Mouse (Mus musculus) fat pad, adult 2 months (tissue): ENCODE measurements around the gene Cdh18.
"Not testable (repeated sequence)": the region's sequence is repeated elsewhere in the genome, so short reads cannot be mapped to it uniquely, and the experiment has no call there.

Source experiments
- DNase-seq: peaks from one replicate; pipeline ENCODE4 v3.0.0-alpha.2; 2011; ENCODE audit warnings: low read depth, low spot score; ENCODE audit errors: extremely low read depth

Gene Cdh18

DNA sequence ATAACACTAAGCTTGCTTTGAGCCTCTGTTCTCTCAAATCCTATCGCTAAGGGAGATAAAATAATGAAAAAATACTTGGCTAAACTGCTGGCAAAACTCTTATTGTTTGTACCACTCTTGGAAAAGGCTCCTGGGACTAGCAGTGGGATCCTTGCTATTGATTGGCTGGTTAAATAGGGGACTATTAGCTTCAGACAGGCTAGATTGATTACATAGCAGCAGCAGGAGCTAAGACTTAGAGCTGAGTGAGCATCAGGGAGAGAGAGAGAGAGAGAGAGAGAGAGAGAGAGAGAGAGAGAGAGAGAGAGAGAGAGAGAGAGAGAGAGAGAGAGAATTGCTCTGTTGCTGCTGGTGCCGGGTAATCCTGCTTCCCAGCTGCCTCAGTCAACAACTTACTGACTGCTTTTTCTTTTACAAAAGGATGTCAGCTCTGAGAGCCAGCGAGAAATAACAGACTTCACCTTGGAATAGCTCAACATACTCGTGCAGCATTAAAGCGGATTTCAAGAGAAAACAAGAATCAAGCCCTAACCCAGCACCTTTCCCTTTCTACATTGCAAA is at the start of gene Cdh18:
Gene Cdh18 (plus strand): TSS at position 312 of the 561 bp plus-strand sequence.
- no peak for DNase-seq

DNA sequence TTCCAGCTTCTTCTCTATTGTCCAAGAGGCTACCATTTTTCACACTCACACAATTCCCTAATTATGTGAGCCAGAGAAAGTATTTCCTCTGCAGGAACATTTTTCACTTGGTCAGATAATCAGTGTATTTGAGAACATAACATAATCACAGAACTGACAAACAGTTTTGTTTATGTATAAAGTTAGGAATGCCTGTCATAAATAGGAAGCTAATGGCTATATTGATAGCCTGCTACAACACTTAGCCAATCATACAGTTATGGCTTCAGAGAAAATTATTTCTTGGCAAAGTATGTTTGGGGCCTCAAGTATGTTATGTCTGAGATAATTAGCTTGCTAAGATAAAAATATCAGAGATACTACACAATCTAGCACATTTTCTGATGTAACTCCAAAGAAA is 37.6 kb upstream of the Cdh18 start:
- no peak for DNase-seq

DNA sequence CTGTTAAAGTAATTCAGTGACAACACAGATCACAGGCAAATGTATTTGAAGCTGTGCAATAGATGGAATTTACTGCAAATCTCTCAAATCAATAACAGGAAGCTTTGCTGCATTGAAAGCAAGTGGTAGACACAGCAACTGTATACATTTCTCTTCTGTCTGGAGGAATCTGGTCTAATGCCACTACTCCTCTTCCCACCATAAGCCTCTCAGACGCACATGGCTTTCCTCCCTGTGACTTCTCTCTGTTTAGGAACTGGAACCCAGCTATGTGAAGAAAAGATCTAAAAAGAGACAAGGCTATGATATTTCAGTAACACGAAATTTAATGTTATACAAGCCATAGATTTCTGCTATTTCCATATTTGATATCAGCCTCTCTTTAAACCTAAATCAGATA is 13.0 kb upstream of the Cdh18 start:
- DNase-seq = no peak

DNA sequence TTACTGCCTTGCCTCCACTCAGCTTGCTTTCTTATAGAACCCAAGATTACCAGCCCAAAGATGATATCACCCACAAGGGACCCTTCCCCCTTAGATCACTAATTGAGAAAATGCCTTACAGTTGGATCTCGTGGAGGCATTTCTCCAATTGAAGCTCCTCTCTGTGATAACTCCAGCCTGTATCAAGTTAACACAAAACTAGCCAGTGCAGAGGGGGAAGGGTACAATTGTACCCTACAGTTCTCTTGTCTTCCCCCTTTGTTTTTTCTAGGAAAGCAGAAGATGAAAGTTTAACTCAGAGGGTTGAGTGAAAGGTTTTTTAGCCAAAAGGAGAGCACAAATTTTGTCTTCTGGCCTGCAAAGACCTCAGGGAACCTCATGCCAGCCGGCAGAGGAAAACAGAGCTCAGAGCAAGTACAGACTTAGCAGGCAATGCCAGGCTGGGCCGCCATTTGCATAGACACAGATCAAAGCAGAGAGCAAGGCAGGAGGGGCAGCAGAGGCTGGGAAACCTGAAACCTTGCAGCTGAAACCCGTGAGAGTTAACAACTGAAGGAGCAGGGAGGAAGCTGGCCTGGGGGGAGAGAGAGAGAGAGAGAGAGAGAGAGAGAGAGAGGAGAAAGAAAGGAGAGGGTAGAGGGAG is 29.3 kb downstream of the Cdh18 start:
- DNase-seq = no peak

DNA sequence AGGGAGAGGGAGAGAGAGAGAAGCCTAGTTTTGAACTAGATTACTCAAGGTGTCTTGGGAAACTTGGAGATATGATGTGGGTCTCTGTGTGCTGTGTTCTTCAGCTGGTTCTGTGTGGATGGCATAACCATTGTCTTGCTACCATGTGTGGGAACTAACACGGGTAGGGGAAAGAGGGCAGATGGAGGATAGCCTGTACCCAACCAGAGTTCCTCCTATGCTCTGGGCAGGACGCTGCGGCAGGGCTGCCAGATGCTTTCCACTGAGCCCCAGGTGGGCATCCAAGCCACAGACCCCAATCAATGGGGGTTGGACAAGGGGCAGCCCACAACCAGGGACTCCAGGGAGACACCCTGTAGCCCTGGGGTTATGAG is 29.8 kb downstream of the Cdh18 start:
- DNase-seq = no peak

DNA sequence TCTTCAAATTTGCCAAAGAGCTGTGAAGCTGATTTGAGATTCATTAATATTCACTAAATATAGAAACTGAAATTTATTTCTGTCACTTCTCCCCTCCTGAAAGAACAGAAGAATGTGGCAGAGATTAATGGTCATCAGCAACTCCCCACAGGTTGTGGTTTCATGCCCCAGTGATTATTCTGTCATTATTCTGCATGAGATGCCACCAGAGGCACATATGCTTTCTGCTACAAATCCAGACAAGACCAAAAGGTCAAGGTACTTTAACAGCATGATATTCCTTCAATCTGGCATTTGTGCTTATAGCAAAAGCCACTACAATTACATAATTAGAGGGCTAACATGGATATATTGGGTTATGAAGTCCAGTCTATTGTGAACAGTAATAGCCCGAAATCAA is 35.8 kb downstream of the Cdh18 start:
- no peak for DNase-seq

DNA sequence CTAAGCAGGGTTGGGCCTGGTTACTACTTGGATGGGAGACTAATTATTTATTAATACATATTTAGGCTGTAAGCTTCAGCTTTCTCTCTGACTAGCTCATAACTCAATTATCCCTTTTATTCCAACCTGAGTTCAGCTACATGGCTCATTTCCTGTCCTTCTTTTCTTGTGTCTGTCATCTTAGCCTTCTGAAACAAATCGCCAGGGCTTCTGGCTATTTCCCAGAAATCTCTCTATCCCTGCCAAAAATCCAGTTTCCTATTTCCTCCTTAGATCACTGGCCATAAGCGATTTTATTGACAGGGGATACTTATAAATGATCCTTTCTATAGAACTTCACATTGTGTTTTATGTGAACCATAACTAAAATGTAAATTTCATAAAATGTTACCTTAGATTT is 167.6 kb downstream of the Cdh18 start:
- no peak for DNase-seq

DNA sequence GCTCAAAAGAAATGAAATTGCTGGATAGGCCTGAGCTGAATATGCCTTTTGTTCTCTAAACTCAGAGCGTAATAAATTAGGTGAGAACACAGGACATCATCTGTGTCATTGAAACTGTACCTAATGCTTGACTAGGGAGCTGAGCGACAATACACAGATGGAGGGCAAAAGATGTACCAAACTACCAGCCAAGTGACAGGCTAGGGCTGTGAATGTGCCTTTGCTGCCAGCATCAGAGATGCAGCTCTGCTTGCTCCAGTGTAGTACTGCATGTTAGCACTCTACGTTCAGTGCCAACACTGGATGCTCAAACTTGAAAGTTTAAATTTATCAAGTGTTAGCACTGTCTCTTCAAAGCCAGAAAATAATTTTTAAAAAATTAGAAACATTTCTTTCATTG is 168.9 kb downstream of the Cdh18 start:
- DNase-seq = no peak

DNA sequence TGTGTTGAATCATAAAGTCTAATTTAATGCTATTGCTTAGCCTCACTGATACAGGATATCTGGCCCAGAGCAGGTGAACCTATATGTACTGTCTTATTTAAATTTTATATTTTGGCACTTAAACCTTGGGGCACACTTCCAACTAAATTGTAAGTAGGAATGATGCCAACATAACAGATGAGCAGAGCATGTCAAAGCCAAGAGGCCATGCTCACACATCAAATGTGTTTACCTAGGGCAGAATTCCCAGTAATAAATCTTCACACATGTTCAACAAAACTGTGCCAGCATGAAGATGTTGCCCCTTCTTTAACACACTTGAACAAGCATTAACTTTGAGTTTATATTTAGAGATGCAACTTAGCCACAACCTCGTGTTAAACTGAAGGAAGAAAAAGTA is 177.8 kb downstream of the Cdh18 start:
- DNase-seq = no peak

DNA sequence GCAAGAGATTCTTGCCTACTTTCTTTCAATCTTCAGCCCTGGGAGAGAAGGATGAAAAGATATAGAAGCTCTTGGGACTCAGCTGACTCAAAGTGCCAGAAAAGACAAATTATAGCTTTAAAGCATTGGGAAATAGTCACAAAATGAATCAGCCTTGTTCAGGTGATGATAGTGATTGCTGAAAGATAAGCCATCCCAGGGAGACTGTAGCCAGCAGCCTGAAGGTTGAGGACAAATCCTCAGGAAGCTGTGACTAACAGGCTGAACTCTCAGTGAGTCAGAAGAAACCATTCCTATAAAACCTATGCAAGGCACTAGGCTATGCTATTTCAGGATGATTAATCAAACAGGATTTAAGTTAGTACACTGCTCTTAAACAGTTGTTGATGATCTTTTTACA is 184.2 kb downstream of the Cdh18 start:
- no peak for DNase-seq

DNA sequence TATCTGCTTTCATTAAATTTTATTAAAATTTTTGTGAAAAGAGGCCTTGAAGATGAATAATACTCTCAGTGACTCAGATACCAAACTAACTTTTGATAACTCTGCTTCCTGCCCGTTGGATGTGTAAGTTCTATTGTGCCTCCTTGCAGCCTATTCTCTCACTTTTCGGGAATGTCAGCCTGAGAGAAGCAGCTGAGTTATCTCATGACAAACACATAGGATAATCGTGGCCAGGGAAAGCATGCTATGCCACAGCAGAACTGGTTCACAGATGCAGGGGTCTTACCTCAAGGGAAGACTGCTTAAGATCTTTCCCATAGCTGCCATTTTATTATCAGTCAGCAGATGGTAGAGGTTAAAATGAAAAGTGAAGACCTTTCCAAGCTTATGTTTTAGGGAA is 187.3 kb downstream of the Cdh18 start:
- no peak for DNase-seq

DNA sequence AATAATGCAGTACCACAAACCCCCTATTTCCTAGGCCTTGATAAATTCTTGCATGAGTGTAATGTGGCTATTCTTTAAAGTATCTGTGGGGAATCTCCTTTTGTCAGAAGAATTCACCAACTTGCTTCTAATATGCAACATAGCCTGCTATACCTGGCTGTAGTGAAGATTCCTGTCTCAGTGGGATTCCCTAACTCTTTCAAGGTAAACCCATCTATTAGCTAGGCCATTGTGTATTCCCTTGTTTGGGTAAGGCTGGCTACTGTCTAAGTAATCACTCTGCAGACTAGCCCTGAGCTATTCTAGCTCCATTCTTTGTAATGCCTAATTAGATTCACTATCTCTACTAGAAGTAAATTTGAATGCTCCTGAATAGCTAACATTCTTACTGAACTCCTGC is 212.4 kb downstream of the Cdh18 start:
- not testable (repeated sequence) for DNase-seq

DNA sequence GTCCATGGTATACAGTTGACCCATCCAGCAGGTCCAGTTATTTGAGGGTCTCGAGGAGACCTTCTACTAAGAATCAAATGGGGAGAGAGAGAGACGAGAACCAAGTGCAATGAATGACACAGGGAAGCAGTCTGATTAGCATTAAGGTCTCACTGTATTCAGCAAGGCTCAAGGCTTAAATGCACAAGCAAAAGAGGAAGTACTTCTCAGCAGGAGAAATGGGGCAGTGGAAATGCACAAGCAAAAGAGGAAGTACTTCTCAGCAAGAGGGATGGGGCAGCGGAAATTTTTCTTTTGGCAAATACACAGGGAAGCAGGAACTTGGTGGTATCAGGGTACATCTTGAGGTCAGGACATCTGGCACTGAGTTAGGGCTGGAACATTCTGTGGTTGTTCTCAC is 217.8 kb downstream of the Cdh18 start:
- DNase-seq = not testable (repeated sequence)

DNA sequence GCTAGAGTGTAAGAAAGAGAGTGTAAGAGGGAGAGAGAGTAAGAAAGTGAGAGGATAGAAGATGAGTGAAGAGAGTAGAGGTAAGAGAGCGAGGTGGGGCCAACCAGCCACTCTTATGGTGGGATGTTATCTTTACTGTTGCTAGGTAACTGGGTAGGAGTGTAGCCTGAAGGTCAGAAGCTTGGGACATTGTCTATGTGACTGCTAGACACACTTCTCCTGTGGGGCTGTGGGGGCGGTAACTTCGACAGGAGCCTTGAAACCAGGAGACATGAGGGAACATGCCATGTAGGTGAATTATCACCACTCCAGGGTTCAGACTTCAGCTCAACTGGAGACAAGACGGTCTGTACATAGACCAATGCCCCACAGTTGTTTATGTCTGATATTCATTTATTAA is 227.5 kb downstream of the Cdh18 start:
- DNase-seq = no peak

DNA sequence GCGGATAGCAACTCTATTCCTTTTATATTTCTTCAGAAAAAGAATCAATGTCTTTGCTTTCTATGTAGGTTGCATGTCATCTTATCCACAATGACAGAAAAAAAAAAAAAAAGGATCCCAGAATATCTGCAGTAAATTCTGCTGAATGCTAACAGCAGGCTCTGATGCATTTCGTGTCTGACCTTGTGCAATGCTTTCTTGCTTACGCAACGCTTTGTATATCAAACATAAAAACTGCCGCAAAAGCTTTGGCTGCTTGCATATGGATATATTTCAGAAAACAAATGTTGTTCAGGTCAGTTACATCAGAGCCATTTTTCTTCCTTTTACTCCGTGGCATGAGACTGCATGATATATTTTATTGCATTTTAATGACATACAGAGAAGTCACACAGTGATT is 240.9 kb downstream of the Cdh18 start:
- DNase-seq = no peak

DNA sequence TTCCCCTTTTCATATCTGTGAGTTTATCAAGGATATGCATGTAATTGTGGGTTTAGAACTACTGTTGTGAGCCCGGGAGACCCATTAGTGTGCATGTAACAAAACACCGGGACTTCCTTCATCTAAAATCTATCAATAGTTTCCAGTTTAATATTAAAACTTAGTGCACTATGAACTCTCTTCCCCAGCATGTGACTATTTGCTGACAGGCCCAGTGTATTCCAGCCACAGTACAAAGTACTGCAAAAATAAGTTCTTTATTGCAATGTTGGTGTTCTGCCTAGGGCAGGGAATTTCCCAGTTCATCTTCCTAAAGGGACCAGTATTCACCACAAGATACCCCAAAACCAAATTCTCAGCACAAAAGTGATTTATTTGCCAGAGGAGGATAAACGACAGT is 243.0 kb downstream of the Cdh18 start:
- no peak for DNase-seq

DNA sequence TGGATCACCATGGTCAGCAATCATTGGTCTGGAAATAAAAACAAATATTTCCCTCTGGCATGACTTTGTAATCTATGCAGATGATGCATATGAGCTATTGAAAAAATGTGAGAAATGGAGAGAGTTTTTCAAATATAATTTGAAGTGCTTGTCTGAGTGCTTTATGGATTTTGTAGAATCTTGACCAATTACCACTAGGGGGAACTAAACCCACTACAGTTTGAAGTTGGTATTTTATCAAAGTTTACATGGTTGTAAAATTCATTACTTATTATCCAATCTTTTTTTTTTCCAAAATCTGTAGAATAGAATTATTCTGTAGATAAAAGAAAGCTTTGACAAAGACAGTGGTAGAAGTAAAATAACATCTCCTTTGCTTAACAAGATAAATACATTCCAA is 284.3 kb downstream of the Cdh18 start:
- no peak for DNase-seq

DNA sequence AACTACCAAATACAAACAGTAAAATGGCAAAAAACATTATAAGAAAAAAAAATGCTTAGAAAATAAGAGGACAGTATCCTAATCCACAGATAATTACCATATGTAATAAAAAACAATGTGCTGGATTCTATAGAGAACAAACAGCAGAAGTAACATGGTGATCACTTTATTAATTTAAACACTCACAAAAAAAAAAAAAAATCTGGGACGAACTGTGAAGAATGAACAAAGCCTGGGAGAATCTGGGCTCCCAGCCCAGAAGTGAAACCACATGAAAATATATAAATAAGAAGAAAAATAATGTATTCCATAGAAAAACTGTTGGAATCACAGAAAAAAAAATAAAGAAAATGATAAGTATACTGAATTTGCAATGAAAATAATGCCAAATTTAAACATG is 288.4 kb downstream of the Cdh18 start:
- no peak for DNase-seq

DNA sequence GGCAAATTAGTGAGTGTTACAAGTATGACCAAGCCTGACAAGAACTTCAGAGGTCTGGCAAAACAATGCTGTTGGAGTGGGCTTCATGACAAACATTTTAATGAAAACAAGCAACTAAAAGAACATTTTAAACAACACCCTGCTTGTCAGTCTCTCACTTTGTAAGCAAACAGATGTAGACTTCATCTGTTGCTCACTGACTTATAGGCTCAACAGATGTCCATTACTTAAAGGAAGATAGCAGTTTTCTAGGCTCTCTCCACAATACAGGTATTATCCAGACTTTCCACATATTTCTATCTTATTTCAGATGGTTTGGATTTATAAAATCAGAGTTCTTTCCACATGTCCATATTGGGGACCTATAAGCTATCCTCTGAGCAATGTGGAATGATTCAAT is 308.9 kb downstream of the Cdh18 start:
- DNase-seq = no peak

DNA sequence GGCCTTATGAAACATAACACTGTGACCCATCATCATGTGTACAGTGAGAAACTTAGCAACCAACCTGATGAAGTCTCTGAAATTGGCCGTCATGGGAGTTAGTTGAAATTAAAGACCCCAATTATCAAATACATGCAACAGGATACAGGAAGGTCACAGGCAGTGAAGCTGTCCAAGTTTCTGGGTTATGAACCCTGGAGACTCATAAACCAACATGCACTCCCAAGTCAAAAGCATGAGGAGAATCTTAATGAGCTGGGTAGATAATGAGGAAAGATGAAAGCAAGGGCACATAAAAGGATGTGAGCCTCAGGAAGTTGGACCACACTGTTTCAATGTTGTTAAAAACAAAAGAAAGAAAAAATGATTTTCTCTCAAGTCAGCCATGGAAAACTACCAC is 321.9 kb downstream of the Cdh18 start:
- no peak for DNase-seq

DNA sequence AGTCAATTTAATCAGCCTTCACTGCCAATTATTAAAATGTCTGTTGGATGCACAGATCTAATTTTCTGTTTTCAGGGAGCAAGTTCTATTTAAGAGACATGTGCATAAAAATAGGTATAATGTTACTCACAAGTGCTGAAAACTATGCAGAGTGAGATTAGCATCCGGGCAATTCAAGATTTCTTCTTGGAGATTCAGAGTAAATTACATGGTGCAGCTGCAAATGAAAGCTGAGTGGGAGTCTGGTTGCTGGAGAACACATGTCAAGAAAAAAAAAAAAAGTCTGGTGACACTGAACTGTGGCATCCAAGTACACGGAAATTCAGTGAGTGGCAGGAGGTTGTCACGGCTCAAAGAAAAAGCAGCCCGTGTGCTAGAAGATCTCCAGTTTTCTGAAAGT is 348.9 kb downstream of the Cdh18 start:
- DNase-seq = no peak

DNA sequence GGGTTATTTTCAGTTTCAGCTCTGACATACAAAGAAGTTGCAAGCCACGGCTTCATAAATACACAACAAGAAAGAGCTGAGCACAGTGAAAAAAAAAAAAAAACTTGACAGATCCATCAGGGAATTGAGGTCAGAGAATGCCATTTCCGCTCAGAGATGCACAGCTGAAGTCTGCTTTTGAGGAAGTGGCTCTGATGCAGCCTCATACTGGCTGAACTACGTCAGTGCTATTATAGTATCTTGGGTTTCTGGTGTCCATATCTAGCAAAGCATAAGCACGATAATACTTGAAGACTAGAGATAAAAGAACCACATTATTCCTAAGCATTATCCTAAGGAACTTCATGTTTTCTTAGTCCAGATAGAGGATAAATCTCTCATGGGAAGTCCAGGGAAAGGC is 349.4 kb downstream of the Cdh18 start:
- no peak for DNase-seq

DNA sequence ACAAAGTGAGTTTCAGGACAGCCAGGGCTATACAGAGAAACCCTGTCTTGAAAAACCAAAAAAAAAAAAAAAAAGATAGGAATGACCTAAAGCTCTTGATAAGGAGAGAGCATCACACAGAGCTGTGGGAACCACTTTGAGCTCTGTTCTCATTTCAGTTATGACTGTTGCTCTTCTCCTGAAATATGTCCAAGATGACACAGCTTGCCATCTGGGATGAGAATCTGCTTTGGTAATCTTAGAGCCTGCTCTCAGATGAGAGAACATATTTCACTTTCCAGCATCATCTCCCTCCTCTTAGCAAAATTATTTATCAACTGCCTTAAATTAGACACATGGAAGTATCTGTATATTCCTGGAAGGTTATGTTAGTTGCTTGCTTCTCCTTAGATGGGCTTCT is 365.6 kb downstream of the Cdh18 start:
- DNase-seq = no peak
